Mouse (Mus musculus) neural tube, embryonic 14.5 days (tissue): Measurements from ENCODE around the gene Fam214b. TPM values are rescaled to one million over a fixed set of nuclear protein-coding genes. Genes with fewer than 3 reads are reported as not detected.
A peak's percentile ranks its signal among the peaks of the same experiment; 100 is the strongest.

Experiments
- ATAC-seq: fragments of 200-750 bp; cut with Nextera tagmentation; 2 replicates; pipeline ENCODE4 v1.8.0; 2017; ENCODE audit warnings: low read depth, mild to moderate bottlenecking, moderate TSS enrichment, moderate library complexity
- H3K27ac ChIP-seq: fragments of 300-500 bp; sonication (generic); 2 replicates; pipeline ENCODE4 v1.5.1; 2014; ENCODE audit warnings: low read depth, mild to moderate bottlenecking, control low read depth, low read length, moderate library complexity, mixed read lengths
- H3K27me3 ChIP-seq: fragments of 300-500 bp; sonication (generic); 2 replicates; pipeline ENCODE4 v1.6.1; 2014; ENCODE audit warnings: low read length; ENCODE audit not compliant: control insufficient read depth, insufficient read depth
- H3K36me3 ChIP-seq: fragments of 300-500 bp; sonication (generic); 2 replicates; pipeline ENCODE4 v1.6.1; 2014; ENCODE audit warnings: low read length, mixed read lengths; ENCODE audit not compliant: control insufficient read depth, insufficient read depth
- H3K4me1 ChIP-seq: fragments of 300-500 bp; sonication (generic); 2 replicates; pipeline ENCODE4 v1.6.1; 2014; ENCODE audit warnings: low read length; ENCODE audit not compliant: control insufficient read depth, insufficient read depth
- H3K4me2 ChIP-seq: fragments of 300-500 bp; sonication (generic); 2 replicates; pipeline ENCODE4 v1.6.1; 2014; ENCODE audit warnings: mild to moderate bottlenecking, low read depth, low read length, control low read depth
- H3K4me3 ChIP-seq: fragments of 300-500 bp; sonication (generic); 2 replicates; pipeline ENCODE4 v1.5.1; 2014; ENCODE audit warnings: low read depth, low read length, control low read depth, mixed read lengths
- H3K9ac ChIP-seq: fragments of 300-500 bp; sonication (generic); replicated peaks from 2 replicates; pipeline ENCODE4 v1.6.1; 2014; ENCODE audit warnings: low read depth, mild to moderate bottlenecking, control low read depth, low read length, mixed read lengths
- H3K9me3 ChIP-seq: fragments of 300-500 bp; sonication (generic); 2 replicates; pipeline ENCODE4 v1.6.1; 2016; ENCODE audit warnings: low read length; ENCODE audit not compliant: control insufficient read depth
- WGBS: fragments of 180-500 bp; shearing (Covaris S2); extraction: QIAGEN DNeasy Blood & Tissue Kit; methylation state at CpG from one replicate; pipeline ENCODE4 v1.1.7; 2014; 5-methylcytosine and 5-hydroxymethylcytosine counted together
- polyA plus RNA-seq: library from polyadenylated mRNA; unstranded; fragments of >200 nt; fragmentation: Nextera tagmentation; extraction: Ambion mirVana; gene quantifications from 2 replicates; pipeline ENCODE4 v1.2.1, GENCODE M21; 2014

Gene Fam214b
- polyA plus RNA-seq, 1 experiment from 2014 or later, result 25.2 TPM

GRCm38 (mm10) chr4:43058753-43059654 lies 13.0 kb upstream of the Fam214b start, which contains the start of gene Unc13b:
Gene Unc13b (plus strand): TSS chr4:43058953.
- peak; percentile 96 for ATAC-seq
- under 1% methylated on average over 79 of the region's 90 CpGs for WGBS
- Histone ChIP-seq H3K4me2 (peak within 1 kb of the TSS; percentile 67), H3K27ac (peak within 1 kb of the TSS; percentile 78), H3K27me3 (no peaks in the 10 kb centered on the region), H3K9ac (peak within 1 kb of the TSS; percentile 80), H3K4me3 (peak within 1 kb of the TSS; percentile 78), H3K4me1 (no peaks in the 10 kb centered on the region; the same call in 1 of the 2 replicates), H3K36me3 (no peaks in the 10 kb centered on the region), H3K9me3 (no peaks in the 10 kb centered on the region)

GRCm38 (mm10) chr4:43058392-43058752 lies 12.4 kb upstream of the Fam214b start:
- Histone ChIP-seq H3K27me3 (no peaks in the 10 kb centered on the region), H3K4me1 (no peaks in the 10 kb centered on the region; the same call in 1 of the 2 replicates), H3K9me3 (no peaks in the 10 kb centered on the region), H3K9ac (no peak overlapping the region), H3K4me3 (peak overlapping the region; percentile 78), H3K4me2 (peak overlapping the region; percentile 67), H3K27ac (no peak overlapping the region), H3K36me3 (no peaks in the 10 kb centered on the region)
- no peak; the same call in 1 of the 2 replicates for ATAC-seq
- 18% methylated on average over 8 of the region's 8 CpGs for WGBS

- no peak overlapping the region for H3K4me2 ChIP-seq
These were observed 11.6 kb upstream of the Fam214b start for GRCm38 (mm10) chr4:43057654-43058053.

GRCm38 (mm10) chr4:43052627-43053026 lies 6.6 kb upstream of the Fam214b start:
- H3K9ac ChIP-seq, result no peak overlapping the region
- H3K9me3 ChIP-seq, result no peaks in the 10 kb centered on the region
- H3K4me2 ChIP-seq, result no peak overlapping the region
- no peak overlapping the region for H3K27ac ChIP-seq
- no peaks in the 10 kb centered on the region for H3K27me3 ChIP-seq
- H3K4me3 ChIP-seq, result no peak overlapping the region
- H3K4me1 ChIP-seq, result no peaks in the 10 kb centered on the region
- H3K36me3 ChIP-seq, result no peaks in the 10 kb centered on the region
- no peak for ATAC-seq
- whole genome bisulfite sequencing, result 11% methylated on average over 4 of the region's 4 CpGs

More at GRCm38 (mm10) chr4:43057654-43058053, 11.6 kb upstream of the Fam214b start:
- Histone ChIP-seq H3K9ac (no peak overlapping the region), H3K4me1 (no peaks in the 10 kb centered on the region; the same call in 1 of the 2 replicates), H3K27me3 (no peaks in the 10 kb centered on the region), H3K9me3 (no peaks in the 10 kb centered on the region), H3K27ac (no peak overlapping the region), H3K4me3 (no peak overlapping the region), H3K36me3 (no peaks in the 10 kb centered on the region)
- no peak for ATAC-seq
- WGBS, result 94% methylated on average over 5 of the region's 5 CpGs

GRCm38 (mm10) chr4:43047231-43047630 lies 1.2 kb upstream of the Fam214b start:
- no peak for ATAC-seq
- H3K4me1 ChIP-seq, result peaks cover 12% of the 10 kb centered on the region; the same call in 1 of the 2 replicates
- 8% methylated on average over 5 of the region's 5 CpGs for WGBS
- H3K27ac ChIP-seq, result no peak overlapping the region
- no peak overlapping the region for H3K4me3 ChIP-seq
- H3K4me2 ChIP-seq, result no peak overlapping the region
- H3K9ac ChIP-seq, result no peak overlapping the region
- no peaks in the 10 kb centered on the region for H3K27me3 ChIP-seq
- no peaks in the 10 kb centered on the region for H3K36me3 ChIP-seq
- no peaks in the 10 kb centered on the region for H3K9me3 ChIP-seq

- no peaks in the 10 kb centered on the region for H3K27me3 ChIP-seq
- H3K9ac ChIP-seq, result no peak overlapping the region
- H3K36me3 ChIP-seq, result no peaks in the 10 kb centered on the region
- H3K4me1 ChIP-seq, result peaks cover 12% of the 10 kb centered on the region; the same call in 1 of the 2 replicates
- 61% methylated on average over 5 of the region's 5 CpGs for WGBS
- H3K27ac ChIP-seq, result no peak overlapping the region
- no peaks in the 10 kb centered on the region for H3K9me3 ChIP-seq
- no peak overlapping the region for H3K4me2 ChIP-seq
- no peak for ATAC-seq
- H3K4me3 ChIP-seq, result no peak overlapping the region
These were observed 587 bp upstream of the Fam214b start for GRCm38 (mm10) chr4:43046607-43047006.

- Histone ChIP-seq H3K27me3 (no peaks in the 10 kb centered on the region), H3K36me3 (no peaks in the 10 kb centered on the region), H3K27ac (peak overlapping the region; percentile 88), H3K4me3 (peak overlapping the region; percentile 52), H3K9ac (peak overlapping the region; percentile 60), H3K9me3 (no peaks in the 10 kb centered on the region), H3K4me2 (peak overlapping the region; percentile 72), H3K4me1 (peaks cover 12% of the 10 kb centered on the region; the same call in 1 of the 2 replicates)
- ATAC-seq, result peak; percentile 12
- 2% methylated on average over 13 of the region's 13 CpGs for WGBS
These were observed 748 bp downstream of the Fam214b start for GRCm38 (mm10) chr4:43045285-43045658.

GRCm38 (mm10) chr4:43044673-43045072 lies 1.3 kb downstream of the Fam214b start:
- no peaks in the 10 kb centered on the region for H3K9me3 ChIP-seq
- H3K27me3 ChIP-seq, result no peaks in the 10 kb centered on the region
- 1% methylated on average over 4 of the region's 4 CpGs for WGBS
- H3K4me3 ChIP-seq, result peak overlapping the region; percentile 52
- H3K9ac ChIP-seq, result peak overlapping the region; percentile 60
- ATAC-seq, result no peak
- peak overlapping the region; percentile 72 for H3K4me2 ChIP-seq
- peak overlapping the region; percentile 88 for H3K27ac ChIP-seq
- peaks cover 12% of the 10 kb centered on the region; the same call in 1 of the 2 replicates for H3K4me1 ChIP-seq
- no peaks in the 10 kb centered on the region for H3K36me3 ChIP-seq
